Mouse (Mus musculus) kidney, embryonic 16.5 days (tissue): ENCODE measurements around the gene Fndc3b. TPM values are rescaled to one million over a fixed set of nuclear protein-coding genes. Genes with fewer than 3 reads are reported as not detected.

Source experiments
- ATAC-seq: fragments of 200-750 bp; cut with Nextera tagmentation; 2 replicates; pipeline ENCODE4 v1.8.0; 2017; ENCODE audit warnings: moderate TSS enrichment; ENCODE audit not compliant: low FRiP score, low TSS enrichment
- H3K27ac ChIP-seq: fragments of 300-500 bp; sonication (generic); 2 replicates; pipeline ENCODE4 v1.5.1; 2014; ENCODE audit warnings: low read length
- H3K27me3 ChIP-seq: fragments of 300-500 bp; sonication (generic); 2 replicates; pipeline ENCODE4 v1.6.1; 2014; ENCODE audit warnings: low read length, control low read depth, mixed read lengths; ENCODE audit not compliant: insufficient read depth
- H3K36me3 ChIP-seq: fragments of 300-500 bp; sonication (generic); 2 replicates; pipeline ENCODE4 v1.6.1; 2014; ENCODE audit warnings: low read length, control low read depth, mixed read lengths; ENCODE audit not compliant: insufficient read depth
- H3K4me1 ChIP-seq: fragments of 300-500 bp; sonication (generic); 2 replicates; pipeline ENCODE4 v1.6.1; 2014; ENCODE audit warnings: low read length, control low read depth, mixed read lengths; ENCODE audit not compliant: insufficient read depth
- H3K4me2 ChIP-seq: fragments of 300-500 bp; sonication (generic); replicated peaks from 2 replicates; pipeline ENCODE4 v1.6.1; 2014; ENCODE audit warnings: low read depth, low read length
- H3K4me3 ChIP-seq: fragments of 300-500 bp; sonication (generic); 2 replicates; pipeline ENCODE4 v1.5.1; 2014; ENCODE audit warnings: mild to moderate bottlenecking, low read length
- H3K9ac ChIP-seq: fragments of 300-500 bp; sonication (generic); replicated peaks from 2 replicates; pipeline ENCODE4 v1.6.1; 2014; ENCODE audit warnings: low read length
- H3K9me3 ChIP-seq: fragments of 300-500 bp; sonication (generic); 2 replicates; pipeline ENCODE4 v1.6.1; 2016; ENCODE audit warnings: low read length, control low read depth
- whole genome bisulfite sequencing: fragments of 180-500 bp; shearing (Covaris S2); extraction: QIAGEN DNeasy Blood & Tissue Kit; methylation state at CpG from one replicate; pipeline ENCODE4 v1.1.7; 2014; 5-methylcytosine and 5-hydroxymethylcytosine counted together
- microRNA-seq: library from miRNA; unstranded; fragments of <30 nt; microRNA quantifications from one replicate; pipeline ENCODE4, GENCODE M21; 2016
- polyA plus RNA-seq: library from polyadenylated mRNA; unstranded; fragments of >200 nt; fragmentation: Nextera tagmentation; extraction: Ambion mirVana; gene quantifications from 2 replicates; pipeline ENCODE4 v1.2.1, GENCODE M21; 2015

The Fndc3b gene
- polyA plus RNA-seq, 1 experiment from 2014 or later, result 30.4 TPM

DNA sequence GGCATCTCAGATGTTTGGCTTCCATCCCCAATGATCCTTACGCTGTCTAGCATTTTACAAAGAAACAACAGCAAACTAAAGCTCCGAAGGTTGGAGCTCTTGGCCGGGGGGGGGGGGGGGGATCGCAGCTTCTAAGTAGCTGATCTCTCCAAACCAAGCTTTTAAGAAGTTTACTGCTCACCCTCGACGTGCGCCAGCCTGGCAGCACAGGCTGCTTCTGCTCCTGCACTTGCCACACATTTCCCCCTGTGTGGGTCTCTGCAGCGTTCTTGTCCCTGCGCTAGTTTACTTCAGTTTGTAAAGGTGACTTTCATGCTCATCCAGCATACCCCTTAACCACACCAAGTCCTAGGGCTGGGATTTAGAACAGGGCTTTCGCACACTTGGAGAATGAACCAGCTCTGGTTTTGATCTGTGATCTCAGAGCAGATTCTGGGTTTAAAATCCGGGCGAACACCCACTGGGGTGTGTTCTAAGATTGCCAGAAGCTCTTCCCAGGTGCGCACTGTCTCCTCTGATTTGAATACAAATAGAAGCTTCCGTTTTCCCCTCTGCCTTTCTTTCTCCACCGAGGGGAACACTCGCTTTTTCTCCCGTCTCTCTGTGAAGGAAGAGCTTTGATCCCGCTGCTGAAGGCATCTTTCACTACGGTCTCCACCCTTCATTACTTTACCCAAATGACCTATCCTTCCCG is 340.4 kb downstream of the Fndc3b start:
- no peak for ATAC-seq
- no peaks in the 10 kb centered on the region for H3K36me3 ChIP-seq
- H3K9me3 ChIP-seq, result no peaks in the 10 kb centered on the region
- H3K4me3 ChIP-seq, result no peak overlapping the region; the same call in 1 of the 2 replicates
- no peak overlapping the region for H3K4me2 ChIP-seq
- no peak overlapping the region for H3K9ac ChIP-seq
- H3K27me3 ChIP-seq, result peaks cover 52% of the 10 kb centered on the region
- 3% methylated on average over 20 of the region's 20 CpGs for WGBS
- H3K4me1 ChIP-seq, result peaks cover 10% of the 10 kb centered on the region
- no peak overlapping the region for H3K27ac ChIP-seq

DNA sequence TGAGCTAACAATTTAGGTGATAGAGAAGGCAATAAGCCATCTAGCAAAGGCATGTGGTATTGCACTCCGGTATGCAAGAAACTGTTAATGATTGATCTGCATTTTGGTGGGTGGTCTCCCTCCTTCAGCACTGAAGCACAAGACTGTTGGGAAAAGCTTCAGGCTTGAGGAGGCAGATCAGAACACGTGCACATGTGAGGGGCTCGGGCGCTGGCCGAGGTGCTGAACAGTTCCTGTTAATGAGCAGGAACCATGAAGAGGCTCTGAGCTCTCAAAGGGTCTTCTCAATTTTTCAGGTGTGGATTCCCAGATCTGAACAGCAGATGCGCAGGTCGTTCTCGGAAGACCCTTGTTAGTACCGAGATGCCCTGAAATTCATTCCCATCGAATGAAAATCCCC is 341.0 kb downstream of the Fndc3b start:
- H3K4me3 ChIP-seq, result no peak overlapping the region
- no peaks in the 10 kb centered on the region for H3K9me3 ChIP-seq
- ATAC-seq, result peak; percentile 51; the same call in 1 of the 2 replicates
- 5% methylated on average over 10 of the region's 10 CpGs for WGBS
- H3K9ac ChIP-seq, result no peak overlapping the region
- H3K4me1 ChIP-seq, result peaks cover 10% of the 10 kb centered on the region
- peaks cover 52% of the 10 kb centered on the region for H3K27me3 ChIP-seq
- no peak overlapping the region for H3K4me2 ChIP-seq
- H3K36me3 ChIP-seq, result no peaks in the 10 kb centered on the region
- no peak overlapping the region for H3K27ac ChIP-seq

Small RNA genes within 50 kb of the gene (microRNA-seq; reads per million reads assigned to microRNA genes)
- 0.63 reads per million for gene Mir3092

Other genes with a start within 250 kb of the Fndc3b start
- 0.24 and 0.35 TPM in 2 replicates for gene Tmem212, start 185.1 kb upstream of the Fndc3b start, polyA plus RNA-seq
- gene Pld1, start 227.4 kb upstream of the Fndc3b start, polyA plus RNA-seq, result 6.0 and 9.0 TPM in 2 replicates